Comparison of ENCODE assay signal across 13 mouse cellular contexts in the genomic region with DNA sequence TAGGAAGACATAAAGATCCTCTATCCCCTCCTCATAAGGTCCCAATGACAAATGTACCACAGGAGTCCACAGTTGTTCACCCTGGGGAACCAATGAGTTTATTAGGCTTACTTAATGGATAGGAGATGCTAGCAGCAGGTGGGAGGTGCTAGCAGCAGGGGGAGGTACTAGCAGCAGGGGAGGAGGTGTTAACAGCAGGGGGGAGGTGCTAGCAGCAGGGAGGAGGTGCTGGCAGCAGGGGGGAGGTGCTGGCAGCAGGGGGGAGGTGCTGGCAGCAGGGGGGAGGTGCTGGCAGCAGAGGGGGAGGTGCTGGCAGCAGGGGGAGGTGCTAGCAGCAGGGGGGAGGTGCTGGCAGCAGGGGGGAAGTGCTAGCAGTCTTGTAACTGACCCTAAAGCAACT. TPM values are rescaled to one million over a fixed set of nuclear protein-coding genes. Genes with fewer than 3 reads are reported as not detected.
A peak's percentile ranks its signal among the peaks of the same experiment; 100 is the strongest.
DNase-seq lines count a peak whose midpoint lies in the region; ATAC-seq and TF ChIP-seq lines count a peak whose summit lies in the region.
"Had no signal": no experiment of that assay in that cellular context is flagged by ENCODE, and none has a peak within 500 bp of the region (broad histone marks: within the 10 kb centered on the region; RNA-seq: fewer than 3 reads in every experiment).

No protein-coding gene starts in this region.

- ATAC-seq in intestine, embryonic 15.5 days, result peak; percentile 47; the same call in 1 of the 2 replicates
- ATAC-seq in intestine, postnatal 0 days, result no peak
- peak; percentile 64 for ATAC-seq in liver, embryonic 16.5 days (ENCODE audit: low read depth)
- ATAC-seq in midbrain, embryonic 11.5 days (ENCODE audit: low FRiP score), result no peak
- ATAC-seq: midbrain, embryonic 16.5 days had no signal

- no peak for TF ChIP-seq CTCF in intestine, postnatal 0 days (IDR thresholded peaks at IDR 0.05; ENCODE audit: low read depth)
- TF ChIP-seq CTCF in CH12.LX (conservative IDR thresholded peaks at IDR 0.05 in 1 of 2, IDR thresholded peaks at IDR 0.05 in 1 of 2; ENCODE audit: low read depth in 2 of 2, low read length in 2 of 2), result no peak

- no peak for TF ChIP-seq POLR2A in CH12.LX (IDR thresholded peaks at IDR 0.05; ENCODE audit: low read depth, low read length)

- H3K9ac ChIP-seq in intestine, embryonic 15.5 days, result no peak overlapping the region
- no peak overlapping the region for H3K9ac ChIP-seq in intestine, postnatal 0 days (ENCODE audit: low read depth, low read length)
- H3K9ac ChIP-seq in CH12.LX (ENCODE audit: insufficient read depth, low read depth), result no peak overlapping the region
- H3K9ac ChIP-seq in liver, embryonic 16.5 days (ENCODE audit: low read depth, low read length), result no peak overlapping the region
- H3K9ac ChIP-seq in midbrain, embryonic 11.5 days (ENCODE audit: low read length), result no peak overlapping the region
- H3K9ac ChIP-seq: hindbrain, embryonic 15.5 days; neural tube, embryonic 15.5 days had no signal

- no peaks in the 10 kb centered on the region for H3K36me3 ChIP-seq in intestine, embryonic 15.5 days
- H3K36me3 ChIP-seq in intestine, postnatal 0 days (ENCODE audit: control insufficient read depth, insufficient read depth), result no peaks in the 10 kb centered on the region
- H3K36me3 ChIP-seq in CH12.LX (replicated peaks in 1 of 2; ENCODE audit: control insufficient read depth in 1 of 2, insufficient read depth in 1 of 2, low read length in 1 of 2), result no peaks in the 10 kb centered on the region
- no peaks in the 10 kb centered on the region for H3K36me3 ChIP-seq in liver, embryonic 16.5 days (ENCODE audit: control insufficient read depth, insufficient read depth)
- H3K36me3 ChIP-seq in midbrain, embryonic 11.5 days (ENCODE audit: control insufficient read depth, insufficient read depth, low read length), result no peaks in the 10 kb centered on the region
- H3K36me3 ChIP-seq: hindbrain, embryonic 15.5 days; neural tube, embryonic 15.5 days had no signal

- no peaks in the 10 kb centered on the region for H3K79me2 ChIP-seq in CH12.LX (replicated peaks; ENCODE audit: control insufficient read depth, extremely low read depth, insufficient read depth, poor library complexity, severe bottlenecking)

- no peak for TF ChIP-seq EP300 in CH12.LX (IDR thresholded peaks at IDR 0.05; ENCODE audit: low read length)

- H3K4me2 ChIP-seq in intestine, embryonic 15.5 days (replicated peaks), result no peak overlapping the region
- no peak overlapping the region for H3K4me2 ChIP-seq in intestine, postnatal 0 days (replicated peaks; ENCODE audit: low read depth)
- H3K4me2 ChIP-seq in CH12.LX (ENCODE audit: insufficient read depth, low read depth, poor library complexity, severe bottlenecking), result no peak overlapping the region
- H3K4me2 ChIP-seq in liver, embryonic 16.5 days (ENCODE audit: low read depth, low read length), result no peak overlapping the region
- no peak overlapping the region for H3K4me2 ChIP-seq in midbrain, embryonic 11.5 days
- H3K4me2 ChIP-seq: hindbrain, embryonic 15.5 days; neural tube, embryonic 15.5 days had no signal

- H3K9me3 ChIP-seq in intestine, embryonic 15.5 days, result no peaks in the 10 kb centered on the region
- no peaks in the 10 kb centered on the region for H3K9me3 ChIP-seq in intestine, postnatal 0 days (ENCODE audit: control insufficient read depth)
- H3K9me3 ChIP-seq in CH12.LX (replicated peaks; ENCODE audit: low read length), result no peaks in the 10 kb centered on the region
- no peaks in the 10 kb centered on the region for H3K9me3 ChIP-seq in liver, embryonic 16.5 days (replicated peaks; ENCODE audit: control insufficient read depth, low read length)
- no peaks in the 10 kb centered on the region for H3K9me3 ChIP-seq in midbrain, embryonic 11.5 days (ENCODE audit: control insufficient read depth, low read length)
- H3K9me3 ChIP-seq: hindbrain, embryonic 15.5 days; neural tube, embryonic 15.5 days had no signal

- dilution Hi-C loops in CH12.LX (cut with MboI; ENCODE audit: extremely low pct_ligation_motif_present, extremely low pct_unique_long_range_greater_than_20kb, low sequenced_read_pairs), result no loop called here

- no peaks in the 10 kb centered on the region for H3K4me1 ChIP-seq in intestine, embryonic 15.5 days (replicated peaks)
- no peaks in the 10 kb centered on the region for H3K4me1 ChIP-seq in intestine, postnatal 0 days (replicated peaks; ENCODE audit: control insufficient read depth, insufficient read depth, low read length)
- peaks cover 3 to 7% of the 10 kb centered on the region in 2 experiments; a peak in 2 of 4 replicates for H3K4me1 ChIP-seq in CH12.LX (ENCODE audit: control insufficient read depth in 1 of 2, insufficient read depth in 2 of 2)
- H3K4me1 ChIP-seq in liver, embryonic 16.5 days (ENCODE audit: control insufficient read depth, low read depth, low read length), result peaks cover 8% of the 10 kb centered on the region
- peaks cover under 1% of the 10 kb centered on the region for H3K4me1 ChIP-seq in midbrain, embryonic 11.5 days (ENCODE audit: control insufficient read depth, insufficient read depth, low read length)

- no peak overlapping the region for H3K27ac ChIP-seq in intestine, embryonic 15.5 days
- no peak overlapping the region for H3K27ac ChIP-seq in intestine, postnatal 0 days (ENCODE audit: low read depth, low read length)
- H3K27ac ChIP-seq in CH12.LX (ENCODE audit: insufficient read depth, low read depth), result no peak overlapping the region
- H3K27ac ChIP-seq in liver, embryonic 16.5 days (ENCODE audit: low read length), result no peak overlapping the region
- no peak overlapping the region for H3K27ac ChIP-seq in midbrain, embryonic 11.5 days (ENCODE audit: low read depth, low read length)
- H3K27ac ChIP-seq: hindbrain, embryonic 15.5 days; neural tube, embryonic 15.5 days had no signal

- in situ Hi-C loops in CH12.LX (cut with MboI; ENCODE audit: low pct_ligation_motif_present, low pct_unique_long_range_greater_than_20kb, low sequenced_read_pairs), result loop anchor here (5.0 kb wide), 1 partner anchor 65 kb away; no protein-coding TSS in a partner anchor

- no peak overlapping the region for H3K4me3 ChIP-seq in intestine, embryonic 15.5 days (replicated peaks)
- H3K4me3 ChIP-seq in intestine, postnatal 0 days (ENCODE audit: low read depth, low read length), result no peak overlapping the region
- no peak overlapping the region for H3K4me3 ChIP-seq in CH12.LX (replicated peaks in 1 of 3; ENCODE audit: low read depth in 2 of 3, low read length in 2 of 3, poor library complexity in 1 of 3)
- H3K4me3 ChIP-seq in liver, embryonic 16.5 days (ENCODE audit: low read depth, low read length), result no peak overlapping the region
- no peak overlapping the region for H3K4me3 ChIP-seq in midbrain, embryonic 11.5 days (ENCODE audit: low read depth, low read length)
- H3K4me3 ChIP-seq: hindbrain, embryonic 15.5 days; neural tube, embryonic 15.5 days had no signal

- DNase-seq in CH12.LX (ENCODE audit: extremely low read depth), result peak; percentile 41
- peak; percentile 51 for DNase-seq in c-Kit-positive CD71-positive TER-119-positive erythroid progenitor cells, embryonic 14.5 days (ENCODE audit: low spot score)
- DNase-seq in midbrain, embryonic 11.5 days (ENCODE audit: low spot score, missing footprints), result no peak
- no peak for DNase-seq in ovary, postnatal 36 days (ENCODE audit: low spot score)
- DNase-seq in thymus, postnatal 10 days (ENCODE audit: low spot score in 2 of 2), result no peak
- DNase-seq: kidney, postnatal 36 days; lung, postnatal 14 days had no signal

- H3K27me3 ChIP-seq in intestine, embryonic 15.5 days (replicated peaks), result no peaks in the 10 kb centered on the region
- H3K27me3 ChIP-seq in intestine, postnatal 0 days (replicated peaks; ENCODE audit: control insufficient read depth, insufficient read depth, low read length), result no peaks in the 10 kb centered on the region
- H3K27me3 ChIP-seq in CH12.LX (replicated peaks), result peaks cover 1% of the 10 kb centered on the region
- no peaks in the 10 kb centered on the region for H3K27me3 ChIP-seq in liver, embryonic 16.5 days (ENCODE audit: control insufficient read depth, insufficient read depth, low read depth, low read length)
- H3K27me3 ChIP-seq in midbrain, embryonic 11.5 days (ENCODE audit: control insufficient read depth, insufficient read depth, low read length), result no peaks in the 10 kb centered on the region
- H3K27me3 ChIP-seq: hindbrain, embryonic 15.5 days; neural tube, embryonic 15.5 days had no signal

- no peak for TF ChIP-seq RAD21 in CH12.LX (IDR thresholded peaks at IDR 0.05; ENCODE audit: low read depth, low read length)

TF ChIP-seq in CH12.LX, 34 proteins besides CTCF, POLR2A, EP300 and RAD21 (continues in another document):
- no peak for TF ChIP-seq JUND (conservative IDR thresholded peaks at IDR 0.05; ENCODE audit: low read depth, low read length)
- TF ChIP-seq MXI1 (IDR thresholded peaks at IDR 0.05; ENCODE audit: low read depth, low read length), result no peak
- no peak for TF ChIP-seq GABPA (IDR thresholded peaks at IDR 0.05; ENCODE audit: insufficient replicate concordance, low read depth, low read length)
- TF ChIP-seq SMC3 (IDR thresholded peaks at IDR 0.05; ENCODE audit: low read depth, low read length), result no peak
- TF ChIP-seq BHLHE40 (IDR thresholded peaks at IDR 0.05; ENCODE audit: low read depth, low read length), result no peak
- TF ChIP-seq ZNF384 (IDR thresholded peaks at IDR 0.05; ENCODE audit: low read depth, low read length), result no peak
- TF ChIP-seq CHD1 (IDR thresholded peaks at IDR 0.05; ENCODE audit: low read depth, low read length), result no peak
- TF ChIP-seq TCF12 (IDR thresholded peaks at IDR 0.05; ENCODE audit: low read depth, low read length), result no peak
- TF ChIP-seq ETS1 (conservative IDR thresholded peaks at IDR 0.05; ENCODE audit: low read depth, low read length), result no peak
- no peak for TF ChIP-seq MAZ (IDR thresholded peaks at IDR 0.05; ENCODE audit: low read depth, low read length)
- no peak for TF ChIP-seq HCFC1 (IDR thresholded peaks at IDR 0.05; ENCODE audit: low read depth, low read length)
- no peak for TF ChIP-seq JUN (IDR thresholded peaks at IDR 0.05; ENCODE audit: insufficient read depth, low read depth, low read length)
- no peak for TF ChIP-seq ELF1 (IDR thresholded peaks at IDR 0.05; ENCODE audit: low read depth, low read length)
- no peak for TF ChIP-seq MAFK (IDR thresholded peaks at IDR 0.05; ENCODE audit: insufficient replicate concordance, low read length)
- TF ChIP-seq MAX (IDR thresholded peaks at IDR 0.05; ENCODE audit: low read length), result no peak
- TF ChIP-seq MEF2A (IDR thresholded peaks at IDR 0.05; ENCODE audit: borderline replicate concordance, low read depth, low read length), result no peak

RNA-seq across cellular contexts. Expression of gene Galnt15, which starts 6.3 kb away (rescaled TPM):
- 0.04 and 0.05 TPM in 2 replicates for polyA plus RNA-seq in intestine, embryonic 15.5 days (2015; fragmentation: Nextera tagmentation; extraction: Ambion mirVana)
- 0.35 and 0.42 TPM in 2 replicates for polyA plus RNA-seq in intestine, postnatal 0 days (2015; fragmentation: Nextera tagmentation; extraction: Ambion mirVana)
- total RNA-seq in CH12.LX (2012; rRNA removed) (not detected in 2 replicates), CH12.LX (2014; rRNA removed) (not detected in 2 replicates)
- polyA plus RNA-seq in CH12.LX (2012; ENCODE audit: insufficient read length, low read depth), result not detected in 2 replicates
- polyA plus RNA-seq in liver, embryonic 16.5 days (2015; fragmentation: Nextera tagmentation; extraction: Ambion mirVana), result 0.01 TPM in 1 of 2 replicates, not detected in the other
- 0.08 and 0.11 TPM in 2 replicates for polyA plus RNA-seq in midbrain, embryonic 11.5 days (2014; fragmentation: Nextera tagmentation; extraction: Ambion mirVana)

Comparison
In these comparisons a context has a peak if more than half of its experiments do, and no peak if none do; other contexts are left out.
1. ATAC-seq: peak in intestine, embryonic 15.5 days (single experiment) and liver, embryonic 16.5 days (single experiment); none in intestine, postnatal 0 days (single experiment) and midbrain, embryonic 11.5 days (single experiment).
2. DNase-seq: peak in CH12.LX (single experiment) and c-Kit-positive CD71-positive TER-119-positive erythroid progenitor cells, embryonic 14.5 days (single experiment); none in midbrain, embryonic 11.5 days (single experiment), ovary, postnatal 36 days (single experiment) and thymus, postnatal 10 days (0 of 2).